Mouse (Mus musculus): Measurements from ENCODE around the gene Man2b2.
A peak's percentile ranks its signal among the peaks of the same experiment; 100 is the strongest.

Gene Man2b2

GRCm38 (mm10) chr5:36829913-36830879, at the start of gene Man2b2:
Gene Man2b2, minus strand, starts transcription at chr5:36830653.
- DNase-seq (ENCODE audit: low spot score) = peak; percentile 87

- DNase-seq (ENCODE audit: low spot score) = no peak
Observed at GRCm38 (mm10) chr5:36878801-36879200, 48.3 kb upstream of the Man2b2 start.

GRCm38 (mm10) chr5:36877641-36878040, 47.2 kb upstream of the Man2b2 start:
- no peak for DNase-seq (ENCODE audit: low spot score)

- no peak for DNase-seq (ENCODE audit: low spot score)
Observed at GRCm38 (mm10) chr5:36876777-36877396, 46.4 kb upstream of the Man2b2 start.

GRCm38 (mm10) chr5:36875956-36876355, 45.5 kb upstream of the Man2b2 start:
- DNase-seq (ENCODE audit: low spot score) = no peak

- DNase-seq (ENCODE audit: low spot score) = no peak
Observed at GRCm38 (mm10) chr5:36870916-36871315, 40.5 kb upstream of the Man2b2 start.

- peak; percentile 68 for DNase-seq (ENCODE audit: low spot score)
Observed at GRCm38 (mm10) chr5:36869578-36870236, 39.3 kb upstream of the Man2b2 start.

- DNase-seq (ENCODE audit: low spot score) = no peak
Observed at GRCm38 (mm10) chr5:36869186-36869577, 38.7 kb upstream of the Man2b2 start.

GRCm38 (mm10) chr5:36868266-36869090, 38.0 kb upstream of the Man2b2 start, which contains the start of gene Ppp2r2c:
Gene Ppp2r2c, plus strand, starts transcription at chr5:36868513.
- no peak for DNase-seq (ENCODE audit: low spot score)

GRCm38 (mm10) chr5:36867561-36867960, 37.1 kb upstream of the Man2b2 start:
- no peak for DNase-seq (ENCODE audit: low spot score)

- no peak for DNase-seq (ENCODE audit: low spot score)
Observed at GRCm38 (mm10) chr5:36866701-36867250, 36.3 kb upstream of the Man2b2 start.

- no peak for DNase-seq (ENCODE audit: low spot score)
Observed at GRCm38 (mm10) chr5:36861084-36861483, 30.6 kb upstream of the Man2b2 start.

GRCm38 (mm10) chr5:36857546-36857945, 27.1 kb upstream of the Man2b2 start:
- no peak for DNase-seq (ENCODE audit: low spot score)

- DNase-seq (ENCODE audit: low spot score) = no peak
Observed at GRCm38 (mm10) chr5:36856529-36856928, 26.1 kb upstream of the Man2b2 start.

- DNase-seq (ENCODE audit: low spot score) = no peak
Observed at GRCm38 (mm10) chr5:36855180-36855579, 24.7 kb upstream of the Man2b2 start.

GRCm38 (mm10) chr5:36851572-36851971, 21.1 kb upstream of the Man2b2 start:
- DNase-seq (ENCODE audit: low spot score) = no peak

- DNase-seq (ENCODE audit: low spot score) = peak; percentile 51
Observed at GRCm38 (mm10) chr5:36844490-36844889, 14.0 kb upstream of the Man2b2 start.

- DNase-seq (ENCODE audit: low spot score) = no peak
Observed at GRCm38 (mm10) chr5:36841701-36842100, 11.2 kb upstream of the Man2b2 start.

- no peak for DNase-seq (ENCODE audit: low spot score)
Observed at GRCm38 (mm10) chr5:36840092-36840491, 9.6 kb upstream of the Man2b2 start.

- no peak for DNase-seq (ENCODE audit: low spot score)
Observed at GRCm38 (mm10) chr5:36839602-36840001, 9.1 kb upstream of the Man2b2 start.

- DNase-seq (ENCODE audit: low spot score) = no peak
Observed at GRCm38 (mm10) chr5:36839032-36839431, 8.6 kb upstream of the Man2b2 start.
